Mouse (Mus musculus): ENCODE results near the gene Klc1.

DNA sequence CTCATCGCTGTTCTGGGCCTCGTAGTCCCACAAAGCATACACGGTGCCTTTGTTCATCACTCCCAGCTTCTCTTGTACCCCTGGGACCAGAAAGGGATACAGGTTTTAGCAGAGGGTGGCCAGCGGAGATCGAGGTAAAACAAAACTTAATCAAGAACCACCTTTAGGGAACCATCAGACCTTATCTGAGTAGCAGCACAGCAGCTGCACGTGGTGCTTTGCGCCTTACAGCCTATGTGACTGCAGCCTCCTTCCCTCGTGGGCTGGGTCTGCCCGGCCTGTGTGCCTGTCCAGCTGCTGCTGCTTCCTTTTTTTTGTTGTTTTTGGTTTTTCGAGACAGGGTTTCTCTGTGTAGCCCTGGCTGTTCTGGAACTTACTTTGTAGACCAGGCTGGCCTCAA lies 71.7 kb downstream of the Klc1 start:
- TF ChIP-seq CTCF (conservative IDR thresholded peaks at IDR 0.05; ENCODE audit: insufficient read depth, insufficient read length, low read depth, low read length) (no peak), POLR2A (IDR thresholded peaks at IDR 0.05; ENCODE audit: low read depth, low read length) (no peak)

Measured in kidney, adult 2 months (tissue).